Mouse (Mus musculus) G1E-ER4 (cell line): Measurements from ENCODE around the gene Scfd2. TPM values are rescaled to one million over a fixed set of nuclear protein-coding genes. Genes with fewer than 3 reads are reported as not detected.

ENCODE experiments used
- GATA1 ChIP-seq: IDR thresholded peaks from one replicate; pipeline ENCODE4 v1.8.0; 2012; ENCODE audit warnings: low read length, inconsistent platforms
- polyA plus RNA-seq: library from polyadenylated mRNA; stranded (reverse); fragments of >175 nt; gene quantifications from 2 replicates; pipeline ENCODE4 v1.2.3, GENCODE M21; 2012

The Scfd2 gene
- polyA plus RNA-seq, 1 experiment = 6.3 TPM

- no peak for TF ChIP-seq GATA1
These were observed 301.0 kb downstream of the Scfd2 start for GRCm38 (mm10) chr5:74230525-74230924.

DNA sequence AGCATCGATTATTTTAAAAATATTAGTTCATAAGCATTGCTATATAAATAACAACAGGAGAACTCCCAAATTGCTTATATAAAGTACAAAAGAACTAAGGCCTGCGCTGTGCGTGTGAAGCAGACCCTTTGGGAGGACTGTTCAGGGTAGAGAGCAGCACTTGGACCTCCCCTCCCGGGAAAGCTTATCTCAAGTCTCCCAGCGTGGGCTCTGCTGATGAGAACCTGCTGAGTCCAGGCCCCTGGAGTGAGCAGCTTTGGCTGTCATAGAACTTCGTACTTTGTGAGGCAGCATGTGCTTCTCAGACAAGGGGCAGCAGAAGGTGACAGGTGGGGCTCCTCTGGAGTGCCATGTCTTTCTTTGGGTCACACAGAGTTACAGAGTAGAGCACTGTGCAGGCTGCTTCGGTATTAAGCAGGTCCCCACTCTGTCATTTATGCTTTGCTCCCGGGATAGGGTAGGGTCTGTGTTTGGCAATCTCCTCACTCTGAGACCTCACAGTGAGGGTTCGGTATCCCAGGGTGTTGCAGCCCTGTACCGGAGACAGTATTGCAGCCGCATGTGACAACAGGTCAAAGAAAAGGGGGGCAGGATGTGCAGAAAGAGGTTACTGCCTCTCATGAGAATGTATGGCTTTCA lies 301.7 kb downstream of the Scfd2 start:
- no peak for TF ChIP-seq GATA1

- TF ChIP-seq GATA1 = no peak
These were observed 302.6 kb downstream of the Scfd2 start for GRCm38 (mm10) chr5:74228938-74229337.

DNA sequence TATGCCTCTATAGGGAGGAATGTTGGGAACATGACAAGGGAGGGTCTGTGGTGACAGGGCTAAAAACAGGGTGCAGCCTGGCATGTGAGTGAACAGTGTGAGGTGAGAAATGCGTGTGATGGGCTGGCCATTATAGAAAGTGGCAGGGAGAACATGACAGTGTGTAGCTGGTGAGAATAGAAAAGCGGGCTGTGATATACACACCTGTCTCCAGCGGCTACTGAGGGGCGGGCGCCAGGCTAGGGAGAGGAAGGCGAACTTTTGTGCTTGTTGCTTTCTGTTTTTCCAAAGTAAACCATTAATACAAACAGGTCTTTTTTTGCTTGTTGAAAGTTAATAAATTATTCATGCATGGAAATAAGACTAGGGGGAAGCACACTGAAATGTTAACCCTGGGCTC lies 304.2 kb downstream of the Scfd2 start:
- TF ChIP-seq GATA1 = no peak

DNA sequence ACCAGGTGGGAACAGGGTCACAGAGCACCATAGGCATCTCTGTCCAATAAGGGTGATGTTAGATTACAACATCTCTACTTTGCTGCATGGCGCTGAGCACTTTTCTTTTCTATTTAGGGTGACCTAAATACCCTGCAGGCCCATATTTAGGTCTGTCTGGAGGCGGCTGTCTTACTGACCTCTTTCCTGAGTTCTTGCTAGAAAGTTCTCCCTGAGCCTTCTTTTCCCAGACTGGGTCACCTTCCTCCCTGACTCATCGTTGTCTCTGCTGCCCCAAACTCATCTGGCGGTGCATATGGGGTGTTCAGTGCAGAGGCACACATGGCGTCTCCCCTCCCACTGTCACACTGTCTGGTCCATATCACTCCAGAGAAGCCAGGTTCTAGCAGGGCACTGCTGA lies 305.4 kb downstream of the Scfd2 start:
- TF ChIP-seq GATA1 = no peak

DNA sequence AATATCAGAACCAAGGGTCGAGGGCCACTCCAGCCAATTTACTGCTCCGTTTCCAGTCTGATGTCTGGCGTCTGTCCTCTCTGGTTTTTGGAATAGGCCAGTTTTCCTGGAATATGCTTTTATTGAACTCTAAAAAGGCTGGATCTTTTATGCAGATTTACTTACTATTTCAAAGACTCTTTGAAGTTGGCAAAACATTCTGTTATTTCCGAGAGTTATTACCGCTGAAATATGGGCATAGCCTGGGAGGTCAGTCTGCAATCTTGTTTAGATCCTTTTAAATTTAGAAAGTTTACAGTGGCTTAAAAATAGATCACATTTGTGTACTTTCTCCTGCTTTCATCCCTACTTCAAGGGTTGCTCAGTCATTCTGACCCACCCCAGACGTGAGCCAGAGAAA lies 307.1 kb downstream of the Scfd2 start:
- no peak for TF ChIP-seq GATA1

DNA sequence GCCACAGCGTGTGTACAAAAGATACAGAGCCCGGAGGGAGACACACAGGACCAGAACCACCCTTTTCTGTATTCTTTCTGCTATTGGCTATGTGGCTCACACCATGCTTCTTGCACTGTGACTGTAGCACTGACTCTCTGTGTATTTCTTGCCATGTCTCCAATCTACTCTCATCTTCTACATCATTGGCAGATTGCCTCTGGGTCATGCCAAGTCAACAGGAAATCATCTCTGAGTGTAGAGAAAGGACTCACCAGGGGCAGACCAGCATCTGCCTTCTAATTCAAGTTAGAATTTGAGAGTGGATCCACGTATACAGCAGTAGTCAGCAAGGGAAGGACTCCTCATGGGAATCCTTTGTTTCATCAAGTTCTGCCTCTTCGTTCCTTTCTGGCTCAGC lies 308.9 kb downstream of the Scfd2 start:
- no peak for TF ChIP-seq GATA1

DNA sequence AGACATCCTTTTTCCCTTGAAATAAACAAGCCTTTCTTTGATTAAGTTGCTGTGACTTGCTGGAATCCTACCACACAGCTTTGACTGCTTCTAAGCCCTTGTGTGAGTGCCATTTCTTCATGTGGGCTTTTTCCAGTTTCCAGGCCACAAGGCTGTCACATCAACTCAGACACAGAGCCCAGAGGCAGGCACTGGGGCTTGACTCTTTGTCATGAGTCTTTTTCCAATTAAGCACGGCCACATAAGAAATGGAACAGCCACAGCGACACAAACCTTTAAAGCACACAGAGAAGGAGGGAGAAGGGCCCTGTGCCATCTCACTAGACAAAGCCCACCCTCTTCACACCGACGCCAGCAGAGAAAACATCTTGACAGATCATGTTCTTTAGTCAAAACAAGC lies 313.0 kb downstream of the Scfd2 start:
- TF ChIP-seq GATA1 = no peak

DNA sequence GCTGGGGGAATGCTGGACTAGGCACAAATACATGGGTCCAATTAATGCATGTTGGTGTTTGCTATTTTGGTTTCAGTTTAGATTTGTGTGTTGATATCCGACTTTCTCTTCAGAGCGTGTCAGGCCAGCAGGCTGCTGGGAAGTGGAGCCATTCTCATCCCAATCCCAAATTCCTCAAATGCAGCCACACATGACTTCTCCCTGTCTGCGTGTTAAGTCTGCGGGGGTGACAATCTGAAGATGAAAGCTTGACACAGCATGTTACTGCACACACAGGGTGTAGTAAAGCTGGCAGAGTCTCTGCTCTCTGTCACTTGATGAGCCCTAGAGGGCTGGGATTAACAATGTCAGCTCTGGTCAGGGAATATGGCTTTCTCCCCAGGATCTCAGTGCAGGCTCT lies 316.4 kb downstream of the Scfd2 start:
- TF ChIP-seq GATA1 = no peak

GRCm38 (mm10) chr5:74214501-74215110 lies 317.0 kb downstream of the Scfd2 start:
- no peak for TF ChIP-seq GATA1

DNA sequence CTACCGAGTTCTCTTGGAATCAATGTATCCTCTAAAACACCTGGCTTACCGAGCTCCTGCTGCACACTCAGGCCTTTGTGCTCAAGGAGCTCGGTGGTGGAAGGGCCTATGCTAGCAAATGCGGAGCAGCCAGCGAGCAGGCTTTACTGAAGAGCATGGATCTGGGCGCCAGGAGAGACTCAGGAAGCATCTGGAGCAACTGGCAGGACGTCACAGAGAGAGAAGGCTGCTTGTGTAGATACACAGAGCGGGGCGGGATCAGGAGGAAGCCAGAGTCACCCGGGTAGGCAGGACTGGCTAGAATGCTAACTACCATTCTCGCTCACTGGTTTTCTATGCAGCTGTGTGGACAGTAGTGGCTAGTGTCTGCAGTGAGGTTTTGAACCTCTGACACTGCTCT lies 320.2 kb downstream of the Scfd2 start:
- TF ChIP-seq GATA1 = no peak

DNA sequence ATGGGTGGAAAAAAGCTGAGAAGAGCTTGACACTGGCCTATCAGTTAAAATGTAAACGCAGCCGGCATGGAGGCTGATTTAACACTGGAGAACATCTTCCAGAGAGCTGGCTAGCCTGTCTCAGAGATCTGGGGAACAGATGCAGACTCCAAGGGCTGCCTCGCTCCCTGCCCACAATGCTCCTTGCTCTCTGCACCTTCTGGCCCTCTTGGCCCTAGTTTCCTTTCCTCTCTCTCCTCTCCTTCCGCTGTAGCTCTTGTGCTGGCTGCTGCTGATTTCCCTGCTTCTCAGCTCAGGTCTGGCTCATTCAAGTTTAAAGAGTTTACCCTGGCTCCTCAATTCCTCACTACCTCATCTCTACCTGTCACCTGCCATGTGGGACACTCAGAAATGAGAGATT lies 321.9 kb downstream of the Scfd2 start:
- no peak for TF ChIP-seq GATA1

DNA sequence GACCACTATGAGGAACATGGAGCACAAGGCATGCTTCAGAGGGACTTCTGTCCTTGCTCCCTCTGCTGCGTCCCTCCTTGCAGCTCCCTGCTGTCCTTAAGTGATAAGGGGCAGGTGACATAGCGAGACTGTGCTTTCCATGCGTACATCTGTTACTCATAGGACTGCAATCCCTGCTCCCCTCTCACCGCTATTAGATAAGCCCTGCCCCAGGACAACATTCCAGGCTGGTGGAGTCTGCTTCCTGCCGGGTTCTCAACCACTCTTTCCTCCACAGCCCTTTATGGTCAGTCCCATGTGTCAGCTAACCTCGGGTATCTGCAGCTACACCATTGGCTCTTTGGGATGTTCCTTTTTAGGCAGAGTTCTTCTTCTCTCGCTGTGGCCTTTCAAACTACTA lies 323.1 kb downstream of the Scfd2 start:
- TF ChIP-seq GATA1 = no peak

DNA sequence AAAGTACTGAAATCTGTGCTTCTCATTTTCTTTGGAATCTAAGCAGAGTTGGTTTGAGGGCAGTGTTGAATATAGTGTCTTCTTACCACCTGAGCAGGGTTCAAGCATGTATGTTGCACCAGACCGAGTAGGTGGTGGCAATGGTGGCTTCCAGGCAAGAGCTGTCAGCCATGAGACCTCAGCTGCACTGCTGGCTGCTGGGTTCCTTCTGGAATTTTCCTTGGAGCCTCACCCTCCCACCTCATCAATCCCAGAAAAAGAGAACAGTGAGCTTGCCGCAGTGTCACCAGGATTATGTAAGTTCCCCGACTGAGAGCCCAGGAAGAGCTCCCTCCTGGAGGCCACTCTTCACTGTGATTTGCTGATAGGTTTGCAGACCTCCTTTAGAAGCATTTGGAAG lies 324.4 kb downstream of the Scfd2 start:
- no peak for TF ChIP-seq GATA1

- TF ChIP-seq GATA1 = no peak
These were observed 324.9 kb downstream of the Scfd2 start for GRCm38 (mm10) chr5:74206649-74207048.

GRCm38 (mm10) chr5:74206038-74206437 lies 325.5 kb downstream of the Scfd2 start:
- no peak for TF ChIP-seq GATA1

DNA sequence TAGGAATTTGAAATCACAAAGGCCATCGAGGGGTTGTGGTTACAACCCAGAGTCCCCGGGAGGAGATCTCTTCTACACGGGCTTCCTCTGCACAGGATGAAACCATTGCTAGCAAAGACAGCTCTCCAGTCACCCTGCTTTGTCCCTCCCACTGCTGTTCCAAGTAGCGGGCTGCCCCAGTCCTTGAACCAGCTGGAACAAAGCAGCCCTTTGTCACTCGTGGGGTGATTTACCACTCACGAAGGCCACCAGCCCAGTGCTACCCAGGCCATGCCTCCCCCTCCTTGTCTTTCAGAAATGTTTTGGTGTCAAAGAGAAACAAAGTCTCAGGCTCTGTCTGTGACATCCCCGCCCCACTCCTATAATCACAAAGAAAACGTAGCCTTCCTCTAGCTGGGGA lies 326.1 kb downstream of the Scfd2 start:
- TF ChIP-seq GATA1 = no peak

DNA sequence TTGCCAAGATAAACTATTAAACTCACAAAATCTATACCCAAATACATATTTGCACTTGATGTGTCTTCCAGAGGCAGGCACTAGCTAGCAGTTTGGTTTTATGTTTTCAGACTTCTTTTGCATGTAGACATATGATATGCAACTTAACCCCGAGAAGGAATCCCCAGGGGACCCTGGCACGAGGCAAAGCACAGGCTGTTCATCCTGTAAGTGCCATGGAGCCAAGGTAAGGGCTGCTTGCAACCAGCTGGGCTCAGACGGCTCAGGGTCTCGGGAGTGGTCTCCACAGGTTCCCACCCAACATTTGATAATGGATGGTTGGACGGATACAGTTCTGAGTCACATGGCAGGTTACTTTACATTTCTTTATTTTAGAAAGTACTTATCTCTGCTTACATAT lies 327.1 kb downstream of the Scfd2 start:
- no peak for TF ChIP-seq GATA1
